Mouse (Mus musculus) gastrocnemius, postnatal 36 days (tissue): ENCODE data around the gene Mael. TPM values are rescaled to one million over a fixed set of nuclear protein-coding genes. Genes with fewer than 3 reads are reported as not detected.

Experiments
- DNase-seq, 2 experiments: peaks; one replicate each; pipeline ENCODE4 v3.0.0; 2022
- intact Hi-C: fragments of 180-260 bp; cut with DNase I; formaldehyde crosslinking; loops from one replicate; pipeline ENCODE4 v1.15.1; 2025
- total RNA-seq, 2 experiments: library from RNA; stranded (reverse); gene quantifications; 2 replicates each; pipeline ENCODE4 v1.2.3; 2021

The Mael gene
- total RNA-seq, 2 experiments from 2014 or later: not detected

DNA sequence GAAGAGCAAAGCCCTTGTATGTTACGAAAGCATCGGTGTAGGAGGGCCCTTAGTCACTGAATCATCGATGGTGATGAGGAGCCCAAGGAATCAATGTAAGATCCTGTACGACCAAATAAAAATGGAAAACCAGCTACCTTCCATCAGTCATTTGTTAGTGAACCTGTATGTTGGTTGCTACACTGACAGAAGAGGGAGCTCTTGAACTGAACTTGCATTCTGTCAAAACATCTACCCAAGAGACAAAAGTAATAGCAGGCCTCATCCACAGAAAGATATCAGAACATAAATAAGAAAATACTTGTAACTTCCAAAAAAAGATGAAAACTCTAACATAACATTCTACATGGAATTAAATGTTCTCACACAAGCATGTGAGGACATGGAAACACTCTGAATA is 24.4 kb downstream of the Mael start:
- DNase-seq: no peak
- intact Hi-C loops: no loop called here

DNA sequence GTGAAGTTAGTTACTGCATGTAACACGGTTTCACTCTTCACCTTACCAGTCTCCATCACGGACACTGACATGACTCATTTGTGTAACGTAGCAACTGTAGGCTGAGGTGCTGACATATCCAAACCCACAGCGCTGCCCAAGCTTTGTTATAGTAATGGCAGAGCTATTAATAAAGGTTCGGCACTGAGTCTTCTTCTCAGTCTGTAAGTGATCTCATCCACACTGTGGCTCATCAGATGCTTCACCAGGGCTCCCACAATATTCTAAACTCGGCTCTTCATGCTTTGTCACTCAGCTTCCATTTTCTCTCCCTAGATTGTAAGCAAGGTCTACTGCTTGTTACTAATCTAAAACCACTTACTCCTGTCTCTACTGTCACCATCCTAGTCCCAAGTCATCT is 29.2 kb downstream of the Mael start:
- DNase-seq: no peak
- intact Hi-C loops: no loop called here

DNA sequence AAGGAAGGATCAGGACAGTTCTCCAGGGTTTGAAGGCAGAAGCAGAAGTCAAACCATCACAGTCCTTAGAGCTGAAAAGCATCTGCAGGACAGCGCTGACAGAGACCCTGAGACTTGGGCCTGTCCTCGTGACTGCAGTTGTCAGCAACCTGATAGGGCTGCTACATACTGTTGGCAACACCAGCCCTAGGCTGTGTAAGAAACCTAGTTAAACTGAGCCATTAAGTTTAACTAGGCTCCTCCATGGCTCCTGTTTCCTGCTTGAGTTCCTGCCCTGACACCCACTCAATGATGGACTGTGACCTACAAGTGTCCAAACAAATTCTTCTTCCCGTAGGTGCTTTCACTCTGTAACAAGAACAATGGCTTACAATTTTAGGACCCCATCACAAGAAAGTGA is 33.4 kb downstream of the Mael start:
- no peak for DNase-seq
- intact Hi-C loops: no loop called here

DNA sequence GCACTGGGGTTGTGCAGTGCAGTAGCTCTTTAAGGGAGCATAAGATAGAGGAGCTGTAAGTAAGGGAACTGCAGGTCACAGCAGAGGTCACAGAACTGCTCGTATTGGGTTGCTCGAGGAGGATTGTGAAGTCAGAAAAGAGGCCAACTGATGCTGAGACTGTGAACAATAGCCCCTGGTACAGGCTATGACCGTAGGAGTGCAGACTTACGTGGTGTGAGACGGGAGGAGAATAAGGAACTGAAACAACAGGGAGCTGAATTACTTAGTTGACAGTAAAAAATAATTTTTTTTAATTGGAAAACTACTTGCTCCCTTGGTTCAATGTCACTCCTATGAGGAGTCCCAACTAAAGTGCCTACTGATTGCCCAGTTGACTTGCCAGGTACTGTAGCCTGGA is 34.4 kb downstream of the Mael start:
- DNase-seq: no peak
- intact Hi-C loops: no loop called here

DNA sequence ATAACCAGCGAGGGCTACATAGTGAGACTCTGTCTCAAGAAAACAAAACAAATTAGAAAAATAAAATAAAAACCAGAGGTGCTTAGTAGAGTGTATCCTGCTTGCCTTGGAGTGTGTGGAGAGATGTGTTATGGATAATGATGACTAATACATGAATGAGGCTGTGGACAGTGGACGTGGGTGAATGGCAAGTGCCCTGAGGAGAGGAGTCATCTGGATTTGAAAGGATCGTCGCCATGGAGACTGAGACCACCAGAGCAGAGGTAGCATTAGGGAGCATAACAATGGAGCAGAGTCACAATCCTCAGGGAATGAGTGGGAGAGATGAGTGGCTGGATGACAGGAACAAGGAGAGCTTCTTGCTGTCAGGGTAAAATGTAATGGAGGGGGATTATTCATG is 48.7 kb downstream of the Mael start:
- DNase-seq: no peak
- intact Hi-C loops: no loop called here

DNA sequence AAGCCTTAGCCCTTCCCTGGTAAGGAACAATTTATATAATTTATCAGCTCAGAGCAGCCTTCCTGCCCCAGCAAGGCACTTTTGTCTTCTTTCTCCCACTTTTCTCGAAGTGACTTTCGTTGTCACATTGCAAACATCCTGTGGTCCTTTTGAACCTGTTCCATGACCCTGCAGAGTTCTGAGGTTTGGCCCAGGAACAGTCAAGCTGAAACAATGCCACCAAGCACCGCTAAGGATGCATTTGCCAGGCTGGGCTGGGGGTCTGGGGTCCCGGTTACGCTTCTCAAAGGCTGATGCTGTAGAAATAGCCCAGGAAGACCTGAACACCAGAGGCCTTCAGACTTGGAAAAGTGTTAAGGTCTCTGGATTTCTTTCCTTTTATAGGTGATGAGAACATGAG is 53.2 kb downstream of the Mael start:
- intact Hi-C loops: no loop called here

DNA sequence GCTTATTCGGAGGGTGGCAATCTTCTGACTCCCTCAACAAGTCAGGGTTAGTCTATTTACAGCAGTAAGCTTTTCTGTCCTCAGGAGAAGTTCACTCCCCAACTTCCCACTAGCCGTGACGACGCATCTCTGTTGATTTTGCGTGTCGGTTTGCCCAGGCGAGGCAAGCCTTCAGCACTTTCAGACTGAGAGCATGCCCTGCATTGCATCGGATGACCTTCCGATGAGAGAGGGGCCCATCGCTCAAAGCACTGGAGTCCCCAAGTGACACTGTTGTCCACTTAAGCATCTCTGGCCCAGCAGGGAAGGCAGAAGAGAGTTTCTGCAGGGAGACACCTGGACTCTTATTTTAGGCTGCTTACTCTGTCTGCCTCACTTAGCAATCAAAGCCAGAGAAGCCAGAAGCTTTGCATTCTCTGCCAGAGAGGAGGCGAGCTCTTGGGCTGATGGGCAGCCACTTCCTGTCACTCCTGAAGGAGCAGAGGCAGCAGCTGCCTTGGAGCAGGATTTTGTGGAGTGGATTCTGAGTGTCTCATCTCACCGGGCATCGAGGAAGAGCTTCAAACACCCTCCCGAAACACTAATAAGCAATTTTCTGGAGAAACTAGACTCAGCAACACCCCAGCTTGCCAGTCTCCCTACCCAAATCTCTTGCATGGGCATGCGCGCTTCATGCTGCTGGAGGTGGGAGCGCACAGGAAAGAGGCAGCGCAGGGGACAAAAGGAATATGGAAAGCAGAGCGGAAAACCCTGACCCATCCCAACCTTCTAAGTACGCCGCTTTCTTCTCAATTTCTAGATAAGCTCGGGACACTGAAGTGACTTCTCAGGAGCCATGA is 53.9 kb downstream of the Mael start:
- DNase-seq: no peak
- intact Hi-C loops: no loop called here

More for the DNA sequence above, 53.2 kb downstream of the Mael start:
- DNase-seq: no peak

DNA sequence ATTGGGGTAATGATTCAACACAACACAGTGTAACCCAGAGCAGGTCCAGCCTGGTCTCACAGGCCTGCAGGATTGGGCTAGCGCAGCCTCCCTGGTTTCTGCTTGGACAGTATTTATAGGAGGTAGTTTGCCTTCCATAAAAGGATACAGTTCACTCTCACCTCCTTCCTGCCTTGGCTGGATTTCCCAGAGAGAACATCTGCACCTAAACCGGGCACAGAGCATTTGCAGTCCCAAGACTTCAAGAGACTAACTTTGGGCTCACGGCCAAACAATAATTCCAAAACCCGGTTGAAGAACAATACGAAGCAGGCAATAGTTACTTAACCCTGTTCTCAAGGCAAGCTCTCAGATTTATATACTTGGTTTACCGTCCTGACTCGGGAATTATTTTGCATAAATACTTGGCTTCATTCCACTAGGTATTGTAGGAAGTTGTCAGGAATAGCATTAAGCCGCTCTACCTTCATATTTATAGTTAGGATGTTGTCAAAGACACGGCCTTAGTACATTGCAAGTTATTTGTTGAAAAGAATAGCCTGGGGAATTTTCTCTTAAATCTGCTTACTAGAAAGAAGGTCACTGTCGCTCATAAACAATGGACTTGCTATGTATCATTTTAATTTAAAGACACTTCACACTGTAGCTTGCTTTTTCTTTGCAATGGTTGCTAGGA is 55.5 kb downstream of the Mael start:
- intact Hi-C loops: no loop called here

DNA sequence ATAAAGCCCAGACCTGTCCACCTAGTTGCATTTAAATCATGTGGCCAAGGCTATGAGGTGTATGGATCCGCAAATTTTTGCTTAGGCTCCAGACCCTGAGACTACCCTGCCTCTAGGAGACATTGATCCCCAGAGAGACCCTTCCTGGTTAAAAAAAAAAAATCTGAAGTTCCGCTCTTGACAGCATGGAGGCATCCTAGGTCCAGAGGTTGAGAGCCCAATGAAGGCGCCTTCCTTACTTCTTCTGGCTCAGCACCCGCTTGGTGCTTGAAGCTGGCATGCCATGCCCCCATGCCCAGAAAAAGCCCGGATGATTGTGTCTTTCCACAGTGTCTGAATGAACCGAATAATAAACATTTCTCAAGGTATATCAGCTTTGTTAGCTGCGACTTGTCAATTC is 57.0 kb downstream of the Mael start:
- intact Hi-C loops: no loop called here
- DNase-seq: no peak

More for the DNA sequence above, 55.5 kb downstream of the Mael start:
- DNase-seq: no peak

DNA sequence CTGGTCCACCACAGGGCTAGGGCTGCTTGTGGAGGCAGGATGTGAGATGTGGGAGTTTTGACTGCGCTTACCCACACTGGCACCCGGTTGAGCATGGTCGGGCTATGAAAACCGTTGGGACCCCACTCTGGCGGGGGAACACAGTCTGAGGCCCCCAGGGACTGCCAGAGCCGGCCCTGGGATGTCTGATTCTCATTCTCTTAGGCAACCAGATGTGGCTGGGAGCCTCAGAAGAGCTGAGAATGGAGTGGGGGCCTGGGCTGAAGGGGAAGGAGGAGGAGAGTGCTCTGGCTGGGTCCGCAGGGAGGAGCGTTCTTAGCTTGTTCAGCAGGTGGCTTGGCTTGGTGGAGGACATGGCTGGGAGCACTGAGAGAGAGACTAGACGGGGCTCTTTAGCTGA is 64.9 kb downstream of the Mael start:
- intact Hi-C loops: no loop called here
- DNase-seq: no peak

DNA sequence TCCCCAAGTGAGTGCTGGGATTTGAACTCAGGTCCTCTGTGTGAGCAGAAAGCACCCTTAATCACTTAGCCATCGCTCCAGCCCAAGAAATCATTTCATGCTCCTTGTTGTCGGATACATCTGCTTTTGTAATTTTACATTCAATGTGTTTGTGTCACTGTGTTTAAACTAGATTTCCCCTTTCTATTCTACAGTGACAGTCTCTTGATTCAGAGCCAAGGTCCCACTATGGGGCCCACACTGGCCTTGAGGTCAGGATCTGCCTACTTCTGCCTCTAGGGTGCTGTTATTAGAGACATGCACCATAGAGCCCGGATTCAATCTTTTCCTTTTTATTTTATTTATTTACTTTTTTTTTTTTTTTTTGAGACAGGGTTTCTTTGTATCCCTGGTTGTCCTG is 65.6 kb downstream of the Mael start:
- intact Hi-C loops: no loop called here
- no peak for DNase-seq

DNA sequence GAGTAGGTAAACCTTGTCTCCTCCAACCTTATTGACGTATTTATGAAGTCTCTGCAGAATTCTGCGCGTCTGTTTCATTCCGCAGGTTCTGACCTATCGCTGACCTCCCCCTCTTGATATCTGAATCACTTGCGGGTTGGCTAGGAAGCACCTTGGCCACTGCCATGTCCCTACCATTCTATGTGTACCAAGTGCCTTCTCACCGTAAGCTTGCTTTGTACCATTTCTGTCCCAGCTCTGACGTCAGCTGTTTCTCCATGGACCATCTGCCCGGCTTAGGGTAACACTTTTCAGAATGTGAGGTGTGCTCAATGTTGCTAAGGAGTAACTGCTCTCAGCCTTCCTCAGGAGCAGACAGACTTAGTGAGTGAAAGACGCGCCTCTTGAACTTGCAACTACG is 67.7 kb downstream of the Mael start:
- intact Hi-C loops: no loop called here
- DNase-seq: no peak

DNA sequence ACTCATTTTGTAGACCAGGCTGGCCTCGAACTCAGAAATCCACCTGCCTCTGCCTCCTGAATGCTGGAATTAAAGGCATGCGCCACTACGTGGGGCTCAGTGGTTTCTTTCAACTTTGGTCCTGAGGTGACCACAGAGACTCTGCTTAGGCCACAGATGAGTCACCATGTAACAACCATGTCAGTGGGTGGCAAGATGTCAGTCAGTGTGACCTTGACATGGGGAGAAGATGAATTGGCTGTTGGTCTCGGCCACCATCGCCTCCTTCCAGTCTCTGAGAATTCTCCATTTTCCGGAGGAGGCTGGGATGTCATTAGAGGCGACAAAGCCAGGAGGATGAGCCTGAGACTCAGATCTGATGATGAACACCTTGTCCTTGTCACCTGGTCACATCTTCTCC is 68.8 kb downstream of the Mael start:
- intact Hi-C loops: no loop called here
- no peak for DNase-seq

DNA sequence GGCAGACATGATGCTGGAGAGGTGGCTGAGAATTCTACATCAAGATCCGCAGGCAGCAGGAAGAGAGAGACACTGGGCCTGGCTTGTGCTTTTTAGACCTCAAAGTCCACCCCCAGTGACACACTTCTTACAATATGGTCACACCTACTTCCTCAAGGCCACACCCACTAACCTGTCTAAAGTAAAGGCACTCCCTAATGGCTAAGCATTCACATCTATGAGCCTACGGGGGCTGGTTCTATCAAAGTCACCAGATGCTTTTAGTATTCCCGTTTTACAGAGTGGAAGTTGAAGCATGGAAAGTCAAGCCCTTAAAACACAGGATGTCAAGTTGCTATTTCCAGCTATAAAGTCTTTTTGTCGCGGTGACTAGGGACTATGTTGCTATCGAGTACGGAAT is 70.5 kb downstream of the Mael start:
- intact Hi-C loops: no loop called here
- no peak for DNase-seq

DNA sequence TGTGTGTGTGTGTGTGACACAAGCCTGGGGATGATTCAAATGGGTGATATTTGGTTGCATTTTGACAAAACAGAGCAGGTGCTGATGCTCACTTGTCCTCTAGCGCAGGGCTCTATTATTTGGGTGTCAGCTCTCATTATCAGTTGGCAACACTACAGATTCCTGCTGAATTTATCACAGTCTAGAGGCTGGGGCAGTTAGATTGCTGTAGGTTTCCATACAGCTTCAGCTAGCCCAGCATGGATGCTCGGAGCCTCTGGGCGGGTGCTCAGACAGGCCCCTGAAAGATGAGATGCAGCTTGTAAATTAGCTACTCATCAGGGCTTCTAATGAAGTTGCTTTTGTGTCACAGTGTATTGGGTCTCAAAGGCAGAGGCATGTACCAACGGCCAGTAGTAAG is 71.1 kb downstream of the Mael start:
- intact Hi-C loops: no loop called here
- DNase-seq: no peak

DNA sequence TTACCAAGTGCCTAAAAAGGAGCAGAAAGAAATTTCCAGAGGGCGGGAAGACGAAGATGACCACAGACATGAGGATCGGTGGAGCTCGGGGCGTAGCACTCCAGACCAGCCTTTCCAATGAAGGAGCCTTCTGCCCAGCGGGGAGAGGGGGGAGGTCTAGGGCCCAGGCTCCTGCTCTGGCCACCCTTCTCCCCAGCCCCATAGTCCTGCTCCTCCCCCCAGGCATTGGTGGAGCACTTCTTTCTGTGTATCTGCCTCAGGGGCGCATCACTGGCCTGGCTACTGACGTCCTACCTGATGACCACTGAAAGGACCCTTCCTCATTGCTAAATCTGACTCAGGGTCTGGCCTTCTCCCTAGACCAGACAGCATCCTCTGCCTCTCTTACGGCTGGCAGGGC is 73.4 kb downstream of the Mael start:
- intact Hi-C loops: no loop called here
- DNase-seq: no peak

DNA sequence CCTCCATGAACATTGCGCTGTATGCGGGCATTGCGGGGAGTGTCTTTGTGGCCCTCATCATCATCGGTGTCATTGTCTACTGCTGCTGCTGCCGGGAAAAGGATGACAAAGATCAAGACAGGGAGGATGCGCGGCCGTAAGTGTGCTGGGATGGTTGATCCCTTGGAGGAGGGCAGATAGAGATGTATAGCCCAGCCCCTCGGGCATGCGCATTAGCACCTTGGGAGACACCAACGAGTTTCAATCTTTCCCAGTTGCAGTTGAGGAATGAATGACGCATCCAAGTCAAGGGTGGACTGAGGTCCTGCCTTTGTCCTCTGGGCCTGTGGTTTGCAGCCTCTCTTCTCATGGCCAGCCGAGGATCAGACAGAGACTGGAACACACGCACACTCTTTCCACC is 74.0 kb downstream of the Mael start:
- DNase-seq: no peak
- intact Hi-C loops: loop anchor here (5.0 kb wide), 1 partner anchor 88 kb away; the partner anchor contains the start of gene Ildr2

DNA sequence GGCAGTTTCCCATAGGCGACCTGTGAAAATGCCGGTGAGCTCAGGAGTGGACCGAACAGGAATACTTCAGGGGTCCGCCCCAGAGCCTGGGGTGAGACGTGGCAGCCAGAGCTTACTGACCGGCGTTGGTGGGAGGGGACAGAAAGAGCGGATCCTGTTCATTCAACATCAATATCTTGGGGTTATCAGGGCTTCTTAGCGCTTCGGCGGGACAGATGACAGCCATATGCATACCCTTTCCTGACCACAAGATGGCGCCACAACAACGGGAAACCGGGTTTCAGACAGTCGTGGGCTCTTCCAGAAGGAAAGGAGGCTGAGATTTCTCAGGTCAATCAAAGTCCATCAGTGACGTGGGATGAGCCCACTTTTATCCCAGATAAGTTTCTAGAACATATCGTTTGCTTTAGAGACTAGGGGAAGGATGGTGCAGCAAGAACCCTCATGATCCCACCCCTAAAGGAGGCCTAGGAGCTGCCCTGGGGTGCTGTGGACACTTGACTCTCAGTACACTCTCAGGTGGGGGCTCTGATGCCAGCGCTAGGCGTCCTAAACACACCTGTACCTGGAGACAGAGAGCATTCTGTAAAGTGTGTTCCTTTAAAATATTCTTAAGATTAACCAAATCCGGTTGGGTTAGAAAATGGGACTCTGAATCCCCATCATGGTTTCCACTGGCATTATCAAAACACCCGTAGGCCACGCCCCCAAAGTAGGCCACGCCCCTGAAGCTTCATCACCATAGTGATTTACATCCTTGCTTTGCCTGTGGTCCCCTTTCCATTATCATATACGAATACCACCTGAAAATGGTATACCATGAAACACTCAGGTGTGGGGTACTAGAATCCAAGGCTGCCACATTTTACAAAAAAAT is 77.7 kb downstream of the Mael start:
- intact Hi-C loops: loop anchor here (2.0 to 5.0 kb wide), 2 partner anchors 91 to 158 kb away; partner anchors contain the start of gene Ildr2

DNA sequence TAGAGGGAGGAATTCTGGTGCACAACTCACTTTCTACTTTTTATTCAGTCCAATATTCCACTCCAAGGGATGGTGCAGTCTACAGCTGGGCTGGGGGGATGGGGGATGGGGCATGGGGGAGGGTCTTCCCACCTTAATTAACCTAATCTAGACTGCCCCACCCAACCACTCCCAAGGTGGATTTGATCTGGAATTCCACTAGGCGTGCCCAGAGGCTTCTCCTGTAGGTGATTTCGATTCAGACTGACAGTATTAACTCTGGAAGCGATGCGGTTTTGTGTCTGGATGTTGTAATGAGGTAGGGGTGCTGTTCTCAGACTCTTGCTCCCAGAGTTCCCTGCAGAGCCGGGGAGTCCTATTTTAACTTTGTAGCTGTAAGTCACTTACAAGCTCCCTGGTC is 78.4 kb downstream of the Mael start:
- DNase-seq: no peak

More for the DNA sequence above, 77.7 kb downstream of the Mael start:
- peak; percentile 45 to 55 for DNase-seq

DNA sequence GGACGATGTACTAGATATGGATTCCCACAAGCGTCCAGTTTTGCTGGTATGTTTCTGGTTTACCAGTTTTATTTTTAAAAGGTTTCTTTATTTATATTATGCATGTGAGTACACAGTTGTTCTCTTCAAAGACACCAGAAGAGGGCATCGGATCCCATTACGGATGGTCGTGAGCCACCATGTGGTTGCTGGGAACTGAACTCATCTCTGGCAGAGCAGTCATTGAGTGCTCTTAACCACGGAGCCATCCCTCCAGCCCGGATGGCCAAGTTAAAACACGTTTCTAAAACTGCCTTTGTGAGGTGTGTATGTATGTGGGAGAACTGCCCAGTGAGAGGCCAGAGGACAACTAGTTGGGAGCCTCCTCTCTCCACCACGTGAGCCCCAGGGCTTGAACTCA is 79.9 kb downstream of the Mael start:
- intact Hi-C loops: loop anchor here (5.0 to 10.0 kb wide), 2 partner anchors 184 to 204 kb away; no protein-coding TSS in a partner anchor
- DNase-seq: no peak

More for the DNA sequence above, 78.4 kb downstream of the Mael start:
- intact Hi-C loops: loop anchor here (2.0 to 5.0 kb wide), 2 partner anchors 92 to 159 kb away; partner anchors contain the start of gene Ildr2

DNA sequence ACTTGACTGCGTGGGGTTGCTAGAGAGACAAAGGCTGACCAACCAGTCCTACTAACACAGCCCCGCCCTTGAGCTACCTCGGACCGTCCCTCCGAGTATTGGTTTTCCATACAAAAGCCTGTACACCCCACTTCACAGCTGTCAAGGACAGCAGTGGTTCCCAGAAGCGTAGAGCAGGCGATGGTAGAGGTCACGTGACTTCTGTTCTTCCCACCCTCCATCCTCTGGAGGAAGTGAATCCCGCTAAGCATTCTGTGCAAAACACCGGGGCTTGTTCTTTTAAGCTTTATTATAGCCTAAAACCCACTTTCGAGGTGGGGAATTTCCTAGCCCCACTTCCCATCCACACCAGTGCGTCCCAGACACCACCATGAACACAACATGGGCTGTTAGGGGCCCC is 80.8 kb downstream of the Mael start:
- no peak for DNase-seq
- intact Hi-C loops: loop anchor here (5.0 to 10.0 kb wide), 2 partner anchors 183 to 205 kb away; no protein-coding TSS in a partner anchor
